Mouse (Mus musculus) MEL (cell line): ENCODE measurements around the gene Sart3.

Experiments
- CTCF ChIP-seq, 3 experiments: IDR thresholded peaks in 2 of 3; conservative IDR thresholded peaks in 1 of 3; 2 replicates each; pipeline ENCODE4 v1.5.1; 2011 to 2012; ENCODE audit warnings: low read length in 3 of 3, low read depth in 2 of 3, mild to moderate bottlenecking in 2 of 3, improper control_type of control experiment in 1 of 3, inconsistent platforms in 1 of 3, mixed read lengths in 1 of 3, moderate library complexity in 1 of 3; ENCODE audit not compliant: control insufficient read depth in 1 of 3, insufficient read depth in 1 of 3, poor library complexity in 1 of 3, severe bottlenecking in 1 of 3
- E2F4 ChIP-seq: IDR thresholded peaks from 2 replicates; pipeline ENCODE4 v1.6.1; 2011; ENCODE audit warnings: low read depth, low read length, improper control_type of control experiment, borderline replicate concordance

GRCm38 (mm10) chr5:113768806-113769205, 3.5 kb downstream of the Sart3 start:
- no peak for TF ChIP-seq E2F4
- TF ChIP-seq CTCF (IDR thresholded peaks at IDR 0.05 in 2 of 3, conservative IDR thresholded peaks at IDR 0.05 in 1 of 3; ENCODE audit: control insufficient read depth in 1 of 3, insufficient read depth in 1 of 3, low read depth in 2 of 3, low read length in 3 of 3, poor library complexity in 1 of 3, severe bottlenecking in 1 of 3): no peak
